Mouse (Mus musculus) lung, adult 2 months (tissue): ENCODE data around the gene Slc39a12. TPM values are rescaled to one million over a fixed set of nuclear protein-coding genes. Genes with fewer than 3 reads are reported as not detected.
A peak's percentile ranks its signal among the peaks of the same experiment; 100 is the strongest.

Experiments
- DNase-seq: peaks from one replicate; pipeline ENCODE4 v3.0.0; 2022
- H3K4me1 ChIP-seq: fragments of 200-500 bp; 2 replicates; pipeline ENCODE4 v1.6.1; 2011; ENCODE audit warnings: low read length; ENCODE audit not compliant: control insufficient read depth, insufficient read depth
- H3K4me3 ChIP-seq: fragments of 200-500 bp; replicated peaks from 2 replicates; pipeline ENCODE3; 2011; ENCODE audit warnings: low read depth, mild to moderate bottlenecking, control low read depth, low read length; ENCODE audit errors: extremely low read depth
- CTCF ChIP-seq: fragments of 200-500 bp; IDR thresholded peaks from 2 replicates; pipeline ENCODE4 v1.5.1; 2011; ENCODE audit warnings: mild to moderate bottlenecking, low read length, control low read depth; ENCODE audit not compliant: insufficient read depth
- POLR2A ChIP-seq: fragments of 200-500 bp; IDR thresholded peaks from 2 replicates; pipeline ENCODE4 v1.6.1; 2011; ENCODE audit warnings: low read depth, mild to moderate bottlenecking, control low read depth, low read length, borderline replicate concordance; ENCODE audit errors: extremely low read depth
- WGBS: fragments of 180-500 bp; shearing (Covaris S2); methylation state at CpG from one replicate; pipeline ENCODE4 v1.1.7; 2018; 5-methylcytosine and 5-hydroxymethylcytosine counted together
- polyA plus RNA-seq: library from polyadenylated mRNA; depleted of rRNA; stranded (reverse); fragments of >200 nt; gene quantifications from 2 replicates; pipeline ENCODE4 v1.2.3, GENCODE M21; 2012; rRNA removed

Slc39a12 gene
- polyA plus RNA-seq = 0.12 and 0.22 TPM in 2 replicates

DNA sequence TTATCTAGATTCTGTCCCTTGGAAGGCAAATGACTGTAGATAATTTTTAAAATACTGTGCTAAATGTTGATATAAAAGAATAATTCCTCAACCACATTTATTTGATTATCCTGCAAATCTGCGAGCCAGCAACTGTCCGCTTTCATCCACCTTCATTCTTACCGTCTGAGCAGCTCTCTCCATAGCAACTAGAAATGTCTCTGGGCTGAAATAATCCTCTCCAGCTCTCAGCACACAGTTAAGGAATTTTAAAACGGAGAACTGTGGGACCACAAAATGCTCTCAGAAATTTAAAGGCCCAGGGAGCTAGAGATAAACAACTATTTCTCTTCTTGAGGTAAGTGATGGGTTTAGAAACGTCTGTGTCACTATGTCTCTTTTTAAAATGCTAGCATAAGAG lies at the start of gene Slc39a12:
Slc39a12 (plus strand) TSS at position 155 of the 400 bp plus-strand sequence.
- Histone ChIP-seq H3K4me1 (no peaks in the 10 kb centered on the region), H3K4me3 (no peak within 1 kb of the TSS)
- TF ChIP-seq CTCF (no peak), POLR2A (no peak)
- 56% methylated on average over 5 of the region's 5 CpGs for WGBS
- no peak for DNase-seq

DNA sequence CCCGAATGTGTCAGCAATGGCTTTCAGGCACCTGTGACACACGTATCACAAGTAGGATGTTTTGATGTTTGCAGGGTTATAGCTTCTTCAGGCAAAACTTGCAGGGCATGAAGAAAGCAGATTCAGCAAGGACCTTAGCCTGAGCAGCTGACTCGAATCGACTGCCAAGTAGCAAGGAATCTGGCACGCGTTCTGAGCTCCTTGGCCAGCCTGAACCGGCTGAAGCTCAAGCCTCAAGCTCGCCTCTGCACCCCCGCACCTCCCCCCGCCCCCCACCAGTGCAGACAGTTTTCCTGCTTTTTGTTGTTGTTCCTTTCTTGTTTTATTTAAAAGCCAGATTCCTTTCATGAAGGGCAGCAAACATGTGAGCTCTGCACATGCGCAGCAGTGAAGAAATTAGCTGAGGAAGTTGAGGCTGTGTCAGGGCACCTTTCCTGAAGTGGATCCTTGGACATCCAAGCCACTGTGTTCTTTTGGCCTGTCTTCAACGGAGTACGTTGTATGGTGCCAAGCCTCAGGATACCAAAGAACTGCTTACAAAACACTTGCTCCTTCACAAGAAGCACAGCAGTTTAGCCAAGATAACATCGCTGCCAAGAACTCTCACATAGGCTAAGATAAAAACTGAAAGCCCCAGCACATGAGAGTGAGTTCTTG lies 46.3 kb upstream of the Slc39a12 start:
- Histone ChIP-seq H3K4me3 (no peak overlapping the region), H3K4me1 (no peaks in the 10 kb centered on the region)
- WGBS = 52% methylated on average over 14 of the region's 14 CpGs
- TF ChIP-seq POLR2A (no peak), CTCF (no peak)
- peak; percentile 32 for DNase-seq

GRCm38 (mm10) chr2:14342309-14342839 lies 45.7 kb upstream of the Slc39a12 start:
- WGBS = 62% methylated on average over 8 of the region's 8 CpGs
- no peak overlapping the region for H3K4me3 ChIP-seq
- TF ChIP-seq POLR2A = no peak
- no peak for TF ChIP-seq CTCF
- DNase-seq = peak; percentile 9
- H3K4me1 ChIP-seq = no peaks in the 10 kb centered on the region

- DNase-seq = no peak
These were observed 740 bp downstream of the Slc39a12 start for GRCm38 (mm10) chr2:14388856-14389255.

DNA sequence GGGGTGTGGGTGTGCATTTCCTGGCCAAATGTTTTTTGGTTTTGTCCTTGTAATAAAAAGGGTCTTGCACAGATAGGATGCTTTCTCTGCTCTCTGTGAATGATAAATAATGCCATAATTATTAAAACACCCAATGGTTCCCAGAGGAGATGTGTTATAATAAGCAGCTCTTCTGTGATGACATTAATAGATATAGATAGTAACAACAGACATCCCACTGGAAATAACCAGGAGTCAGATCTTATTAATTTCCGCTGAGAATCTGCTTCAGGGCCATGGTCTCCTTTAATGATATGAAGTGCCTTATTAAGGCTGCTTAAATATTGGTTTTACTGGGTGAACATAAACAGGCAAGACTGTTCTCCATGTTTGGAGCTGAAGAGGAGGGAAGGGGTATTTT lies 2.8 kb downstream of the Slc39a12 start:
- 87% methylated on average over 1 of the region's 1 CpGs for WGBS
- Histone ChIP-seq H3K4me1 (no peaks in the 10 kb centered on the region), H3K4me3 (no peak overlapping the region)
- no peak for TF ChIP-seq POLR2A
- TF ChIP-seq CTCF = no peak
- DNase-seq = no peak

More at GRCm38 (mm10) chr2:14388856-14389255, 740 bp downstream of the Slc39a12 start:
- Histone ChIP-seq H3K4me1 (no peaks in the 10 kb centered on the region), H3K4me3 (no peak overlapping the region)
- WGBS = 4% methylated on average over 1 of the region's 1 CpGs
- TF ChIP-seq POLR2A (no peak), CTCF (no peak)

DNA sequence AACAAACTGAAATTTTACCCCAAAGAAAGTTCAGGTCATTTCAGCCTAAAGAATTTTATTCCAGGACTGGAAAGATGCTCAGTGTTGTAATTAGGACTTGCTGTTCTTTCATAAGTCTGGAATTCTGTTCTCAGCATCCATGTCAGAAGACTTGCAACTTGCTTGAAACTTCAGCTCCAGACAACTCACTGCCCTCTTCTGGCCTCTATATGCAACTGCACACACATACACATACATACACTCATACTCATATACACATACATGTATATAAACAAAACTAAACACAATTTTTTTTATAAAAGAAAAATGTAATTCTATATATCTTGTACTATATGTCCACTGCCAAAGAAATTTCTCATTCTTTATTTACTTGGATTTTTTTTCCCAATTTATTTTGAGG lies 14.9 kb downstream of the Slc39a12 start:
- no peak for TF ChIP-seq POLR2A
- no peak for TF ChIP-seq CTCF
- Histone ChIP-seq H3K4me3 (no peak overlapping the region), H3K4me1 (no peaks in the 10 kb centered on the region)
- no peak for DNase-seq

- Histone ChIP-seq H3K4me1 (no peaks in the 10 kb centered on the region), H3K4me3 (no peak overlapping the region)
- WGBS = 80% methylated on average over 2 of the region's 2 CpGs
- TF ChIP-seq CTCF (no peak), POLR2A (no peak)
- DNase-seq = no peak
These were observed 40.9 kb downstream of the Slc39a12 start for GRCm38 (mm10) chr2:14428987-14429386.

GRCm38 (mm10) chr2:14447322-14447721 lies 59.2 kb downstream of the Slc39a12 start:
- TF ChIP-seq POLR2A = no peak
- TF ChIP-seq CTCF = no peak
- no peak for DNase-seq
- H3K4me1 ChIP-seq = peaks cover 2% of the 10 kb centered on the region; the same call in 1 of the 2 replicates
- no peak overlapping the region for H3K4me3 ChIP-seq
- 36% methylated on average over 1 of the region's 1 CpGs for WGBS

GRCm38 (mm10) chr2:14450866-14451265 lies 62.8 kb downstream of the Slc39a12 start:
- Histone ChIP-seq H3K4me3 (no peak overlapping the region), H3K4me1 (peaks cover 2% of the 10 kb centered on the region; the same call in 1 of the 2 replicates)
- DNase-seq = no peak
- no peak for TF ChIP-seq CTCF
- TF ChIP-seq POLR2A = no peak
